Mouse (Mus musculus) retina, embryonic 14.5 days (tissue): ENCODE data around the gene Parp3.
"Not testable (repeated sequence)": the region's sequence is repeated elsewhere in the genome, so short reads cannot be mapped to it uniquely, and the experiment has no call there.

Source experiments
- DNase-seq: peaks from one replicate; pipeline ENCODE4 v3.0.0-alpha.2; 2015; ENCODE audit warnings: low spot score

Parp3 gene

DNA sequence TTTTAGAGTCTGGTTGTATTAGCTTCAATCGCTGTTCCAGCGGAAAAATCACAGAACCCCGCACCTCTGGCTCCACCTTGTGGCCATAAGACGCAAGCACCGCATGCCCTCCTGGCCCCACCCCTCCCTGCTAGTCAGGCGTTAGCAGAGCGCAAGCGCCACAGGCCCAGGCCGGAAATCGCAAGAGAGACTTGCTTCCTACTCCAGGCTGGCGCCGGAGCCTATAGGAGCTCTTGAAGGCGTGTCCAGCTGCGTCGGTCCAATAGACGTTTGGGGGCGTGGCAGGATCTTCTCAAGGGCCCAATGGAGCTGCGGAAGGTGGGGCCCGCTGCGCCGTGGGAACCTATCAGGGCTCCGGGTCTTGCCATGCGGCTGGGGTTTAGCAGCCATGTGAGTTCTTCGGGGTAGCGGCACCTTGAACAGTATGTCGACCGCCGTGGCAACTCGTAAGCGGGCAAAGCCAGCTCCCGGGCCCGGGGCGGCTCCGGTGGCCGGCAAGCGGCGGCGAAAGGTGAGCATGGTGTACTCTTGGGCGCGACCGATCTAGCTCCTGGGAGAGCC is at the start of gene Parp3:
TSS of gene Parp3 (minus strand) at position 26 of the 561 bp plus-strand sequence.
- DNase-seq = peak; percentile 100

DNA sequence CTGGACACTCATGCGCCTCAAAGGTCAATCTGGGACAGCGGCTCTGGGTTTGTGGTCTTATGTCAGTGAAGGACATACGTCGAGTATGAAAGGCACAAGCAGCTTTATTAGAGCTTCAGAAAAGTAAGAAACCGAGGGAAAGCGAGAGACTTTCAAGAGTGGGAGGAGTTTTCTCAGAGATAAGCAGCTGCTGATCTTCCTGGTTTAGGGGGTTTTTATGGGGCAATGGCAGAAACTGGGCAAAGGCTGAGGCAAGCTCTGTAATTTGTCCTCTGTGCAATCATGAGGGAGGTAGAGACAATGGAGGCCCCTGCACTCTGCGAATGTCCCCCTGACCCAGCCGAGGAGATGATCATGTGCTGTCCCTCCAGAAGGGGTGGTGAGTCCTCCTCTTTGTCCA is 43.2 kb upstream of the Parp3 start:
- DNase-seq = no peak

GRCm38 (mm10) chr9:106519433-106519832 is 42.7 kb upstream of the Parp3 start:
- no peak for DNase-seq

- DNase-seq = no peak
Observed at GRCm38 (mm10) chr9:106514273-106514672, 37.5 kb upstream of the Parp3 start, which contains the start of gene Iqcf5. TSS of gene Iqcf5 (plus strand) at chr9:106514573.

DNA sequence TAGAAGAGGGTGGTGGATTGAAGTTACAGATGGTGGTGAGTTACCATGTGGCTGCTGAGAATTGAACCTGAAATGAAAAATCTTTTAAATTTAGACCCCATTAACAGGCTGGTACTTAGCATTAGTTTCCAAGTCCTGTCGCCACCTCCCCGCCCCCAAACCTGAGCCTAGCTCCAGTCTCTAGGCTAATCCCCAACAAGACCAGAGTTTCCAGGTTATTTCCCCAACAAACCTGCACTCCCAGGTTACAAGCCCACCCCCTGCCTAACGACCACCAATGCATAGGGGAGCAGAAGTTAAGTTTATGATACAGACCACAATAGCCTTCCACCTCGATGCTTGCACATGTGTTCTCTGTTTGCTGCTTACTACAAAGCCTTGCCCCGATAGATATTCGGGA is 36.8 kb upstream of the Parp3 start:
- no peak for DNase-seq

- DNase-seq = no peak
Observed at GRCm38 (mm10) chr9:106512729-106513450, 36.1 kb upstream of the Parp3 start.

DNA sequence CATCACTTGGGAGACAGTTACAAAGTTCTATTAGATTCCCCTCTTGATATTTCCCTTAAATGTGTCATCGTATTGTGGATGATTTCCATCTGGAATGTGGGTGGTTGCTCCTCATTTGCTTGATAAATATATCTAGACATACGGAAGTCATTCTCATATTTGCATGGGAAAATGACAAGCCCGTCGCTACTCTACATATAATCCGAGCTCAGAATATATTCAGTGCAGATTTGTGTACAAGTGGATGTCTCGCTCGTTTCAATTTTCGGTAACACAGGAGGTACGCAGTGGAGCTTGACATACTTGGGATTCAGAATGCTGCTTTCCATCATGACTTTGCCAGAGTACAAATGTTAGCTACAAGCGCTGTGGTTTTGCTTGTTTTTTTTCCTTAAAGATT is 32.6 kb upstream of the Parp3 start:
- no peak for DNase-seq

GRCm38 (mm10) chr9:106504246-106504645 is 27.5 kb upstream of the Parp3 start:
- DNase-seq = no peak

DNA sequence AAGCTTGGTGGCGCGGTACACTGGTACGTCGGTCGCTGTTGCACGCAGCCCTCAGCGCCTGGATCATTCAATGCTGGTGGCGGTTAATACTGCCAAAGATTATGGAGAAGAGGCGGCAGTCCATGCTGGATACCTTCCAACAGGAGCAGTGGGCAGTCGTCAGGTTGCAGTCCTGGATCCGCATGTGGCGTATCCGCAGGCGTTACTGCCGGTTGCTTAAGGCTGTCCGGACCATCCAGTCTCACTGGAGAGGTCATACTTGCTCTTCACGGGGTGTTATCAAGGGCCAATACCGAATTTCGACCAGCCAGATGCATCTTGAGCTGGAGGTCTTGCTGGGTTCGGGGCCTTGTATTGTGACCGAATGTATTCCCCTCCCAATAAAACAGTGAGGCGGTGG is 25.1 kb upstream of the Parp3 start:
- DNase-seq = no peak

DNA sequence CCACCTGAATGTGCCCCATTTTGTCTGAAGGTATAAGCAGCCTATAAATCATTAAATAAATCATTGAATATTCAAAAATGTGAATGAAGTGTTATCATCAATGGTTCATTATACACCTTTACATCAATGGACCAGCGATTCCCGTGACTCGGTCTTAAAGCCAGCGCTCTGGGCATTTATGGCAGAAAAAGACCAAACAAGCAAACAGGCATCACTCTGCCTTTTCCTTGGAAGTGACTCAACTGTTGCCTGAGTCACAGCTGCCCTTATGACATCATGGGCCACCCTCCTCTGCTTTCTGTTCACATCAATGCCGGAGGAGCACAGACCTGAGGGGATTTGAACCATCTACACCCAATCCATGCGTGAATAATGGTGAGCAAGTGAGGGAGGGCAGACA is 22.9 kb upstream of the Parp3 start, which contains the start of gene Iqcf1:
TSS of gene Iqcf1 (plus strand) at position 301 of the 400 bp plus-strand sequence.
- DNase-seq = no peak

GRCm38 (mm10) chr9:106487602-106488001 is 10.9 kb upstream of the Parp3 start:
- not testable (repeated sequence) for DNase-seq

- DNase-seq = no peak
Observed at GRCm38 (mm10) chr9:106485076-106485475, 8.3 kb upstream of the Parp3 start.

- DNase-seq = no peak
Observed at GRCm38 (mm10) chr9:106483606-106484005, 6.9 kb upstream of the Parp3 start.

DNA sequence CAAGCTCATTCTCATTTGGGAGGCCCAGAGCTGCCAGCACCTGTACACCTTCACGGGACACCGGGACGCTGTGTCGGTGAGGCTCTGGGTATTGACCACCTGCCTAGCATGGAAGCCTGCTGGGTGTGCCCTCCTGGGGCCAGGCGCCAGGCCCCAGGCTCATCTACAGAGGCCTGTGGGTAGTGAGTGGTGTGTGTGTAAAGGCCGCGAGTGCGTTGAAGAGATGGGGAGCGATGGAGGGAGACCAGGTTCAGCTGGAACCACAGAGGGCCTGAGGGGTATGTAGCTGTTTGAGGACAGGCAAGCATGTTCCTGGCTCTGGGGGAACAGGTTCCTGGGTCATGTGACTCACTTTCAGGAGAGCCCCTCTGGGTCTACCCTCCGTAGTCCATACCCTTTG is 6.4 kb upstream of the Parp3 start:
- no peak for DNase-seq

- no peak for DNase-seq
Observed at GRCm38 (mm10) chr9:106482578-106483115, 5.9 kb upstream of the Parp3 start.

- DNase-seq = no peak
Observed at GRCm38 (mm10) chr9:106481676-106482075, 4.9 kb upstream of the Parp3 start.

- DNase-seq = no peak
Observed at GRCm38 (mm10) chr9:106481075-106481474, 4.3 kb upstream of the Parp3 start.

GRCm38 (mm10) chr9:106480541-106480940 is 3.8 kb upstream of the Parp3 start:
- DNase-seq = no peak

DNA sequence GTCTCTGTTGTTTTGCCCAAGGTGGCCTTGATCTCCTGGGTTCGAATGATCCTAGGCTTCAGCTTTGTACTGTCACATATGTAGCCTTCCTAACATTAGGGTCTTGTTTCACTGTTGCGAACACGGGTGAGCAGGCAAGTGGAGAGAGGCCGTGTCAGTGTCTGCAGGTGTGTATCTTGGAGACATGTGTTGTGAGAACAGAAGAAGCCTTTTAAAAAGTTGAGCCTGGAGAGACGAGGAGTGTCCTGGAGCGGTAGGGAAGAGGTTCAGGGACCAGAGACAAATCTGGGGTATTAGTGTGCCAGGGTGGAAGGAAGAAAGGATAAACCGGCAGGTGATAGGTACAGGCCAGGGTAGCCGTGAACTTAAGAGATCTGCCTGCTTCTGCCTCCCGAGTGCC is 1.4 kb upstream of the Parp3 start:
- DNase-seq = no peak

- no peak for DNase-seq
Observed at GRCm38 (mm10) chr9:106477649-106478048, 900 bp upstream of the Parp3 start.

DNA sequence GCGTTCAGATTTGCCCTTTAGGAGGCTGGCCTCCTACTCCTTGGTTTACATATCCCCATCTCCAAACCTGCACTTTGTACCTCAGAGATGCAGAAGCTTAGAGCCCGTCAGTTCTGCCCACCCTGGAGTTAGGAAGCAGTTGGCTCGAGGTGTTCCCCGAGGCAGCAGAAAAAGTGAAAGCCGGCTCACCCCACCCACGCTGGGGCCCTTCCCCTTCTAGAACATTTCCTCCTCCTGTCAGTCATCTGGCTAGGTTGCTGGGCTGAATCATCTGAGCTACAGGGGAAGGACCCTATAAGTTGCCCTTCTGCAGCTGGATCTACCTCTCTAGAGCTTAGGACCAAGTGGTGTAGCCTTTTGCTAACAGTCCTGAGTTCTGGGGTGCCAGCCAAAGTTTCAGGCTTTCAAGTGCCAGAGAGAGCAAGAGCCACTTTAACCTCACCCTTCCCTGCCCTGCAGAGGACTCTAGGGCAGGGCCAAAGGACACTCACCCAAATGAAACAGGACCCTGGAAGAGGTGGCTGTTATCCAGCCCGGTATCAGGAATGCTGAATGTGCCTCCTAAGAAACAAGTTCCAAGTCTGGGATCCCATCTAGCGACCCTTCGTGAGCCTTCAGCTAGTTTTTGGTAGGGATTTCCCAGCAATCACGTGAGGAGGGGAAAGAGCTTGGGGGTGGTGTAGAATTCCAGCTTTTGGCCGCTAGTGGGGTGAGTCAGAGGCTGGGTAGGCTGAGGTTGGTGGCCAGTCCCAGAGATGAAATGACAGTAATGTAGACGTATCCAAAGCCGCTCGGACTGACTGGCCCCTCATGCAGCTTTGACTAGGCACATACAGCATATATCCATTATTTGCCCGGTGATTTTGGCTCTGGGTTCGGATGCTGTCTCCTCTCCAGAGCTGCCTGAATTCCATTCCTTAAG is 486 bp downstream of the Parp3 start:
- no peak for DNase-seq

GRCm38 (mm10) chr9:106475663-106476001 is 1.1 kb downstream of the Parp3 start, which contains the start of gene Rrp9:
TSS of gene Rrp9 (plus strand) at chr9:106475963.
- DNase-seq = no peak
